Mouse (Mus musculus): ENCODE results near the gene Dvl3.

- TF ChIP-seq EP300 (IDR thresholded peaks at IDR 0.05; ENCODE audit: low read depth) (no peak), CTCF (IDR thresholded peaks at IDR 0.05; ENCODE audit: low read depth) (no peak)
Measured at GRCm38 (mm10) chr16:20548096-20548948, 31.5 kb downstream of the Dvl3 start, which contains the start of gene Abcf3.
